Mouse (Mus musculus): Measurements from ENCODE around the gene Cpd. TPM values are rescaled to one million over a fixed set of nuclear protein-coding genes. Genes with fewer than 3 reads are reported as not detected.

Gene Cpd
- total RNA-seq (2015; ENCODE audit: low replicate concordance) (13.4 and 19.6 TPM in 2 replicates), total RNA-seq (2017; ENCODE audit: low replicate concordance) (7.8 and 8.6 TPM in 2 replicates)

DNA sequence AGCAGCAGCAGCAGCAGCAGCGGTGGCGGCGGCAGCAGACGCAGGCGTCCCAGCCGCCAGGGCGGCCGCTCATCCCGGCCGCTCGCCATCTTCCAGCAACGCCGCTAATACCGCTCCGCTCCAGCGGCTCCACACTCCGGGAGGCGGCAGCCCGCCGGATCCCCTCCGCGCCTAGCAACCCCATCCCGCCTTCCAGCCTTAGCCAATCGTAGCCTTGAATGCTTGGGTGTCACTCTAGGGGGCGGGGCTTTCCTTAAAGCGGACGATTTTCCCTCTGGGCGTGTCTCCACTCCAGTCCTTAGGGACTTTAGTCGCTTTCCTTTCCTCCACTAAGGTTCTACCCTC, at the start of gene Cpd:
Cpd (minus strand) TSS at position 141 of the 345 bp plus-strand sequence.
- peak; percentile 97 for ATAC-seq (replicated peaks; ENCODE audit: low FRiP score, poor library complexity, severe bottlenecking)

DNA sequence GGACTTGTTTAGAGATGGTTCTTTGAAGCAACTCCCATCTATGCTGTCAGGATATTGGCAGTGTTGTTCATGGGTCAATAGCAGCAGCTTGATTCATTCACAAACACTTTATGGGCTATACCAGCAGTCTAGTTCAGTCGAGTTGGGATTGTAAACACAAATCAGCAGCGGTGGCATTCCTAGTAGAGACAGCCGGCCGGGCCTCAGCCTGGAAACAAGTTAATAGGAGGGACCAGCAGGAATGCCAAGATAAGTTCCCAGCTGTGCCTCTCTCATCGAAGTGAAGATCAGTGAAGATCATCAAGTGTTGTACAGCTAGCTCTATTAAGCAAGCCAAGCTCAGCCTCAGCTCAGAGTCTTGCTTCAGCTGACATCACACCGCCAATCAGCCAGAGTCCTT, 49.5 kb upstream of the Cpd start:
- ATAC-seq (replicated peaks; ENCODE audit: low FRiP score, poor library complexity, severe bottlenecking), result no peak

DNA sequence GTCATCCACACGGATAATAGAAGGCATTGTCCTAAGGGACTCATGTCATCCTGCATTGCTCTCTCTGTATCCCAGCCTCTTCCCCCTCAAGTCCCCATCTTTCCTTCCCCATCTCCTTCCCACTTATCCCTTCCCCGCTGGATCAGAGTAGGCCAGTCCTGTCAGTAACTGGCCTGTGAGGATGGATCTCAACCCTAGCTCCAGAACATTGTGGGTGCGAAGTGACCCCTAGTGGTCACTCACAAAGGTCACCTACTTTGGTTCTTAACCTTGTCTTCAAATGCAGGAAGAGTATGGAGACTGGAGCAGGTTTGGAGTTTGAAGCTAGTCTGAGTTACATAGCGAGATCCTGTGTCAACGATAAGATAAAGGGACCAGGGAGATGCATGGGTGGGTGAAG, 47.4 kb upstream of the Cpd start:
- no peak for ATAC-seq (replicated peaks; ENCODE audit: low FRiP score, poor library complexity, severe bottlenecking)

DNA sequence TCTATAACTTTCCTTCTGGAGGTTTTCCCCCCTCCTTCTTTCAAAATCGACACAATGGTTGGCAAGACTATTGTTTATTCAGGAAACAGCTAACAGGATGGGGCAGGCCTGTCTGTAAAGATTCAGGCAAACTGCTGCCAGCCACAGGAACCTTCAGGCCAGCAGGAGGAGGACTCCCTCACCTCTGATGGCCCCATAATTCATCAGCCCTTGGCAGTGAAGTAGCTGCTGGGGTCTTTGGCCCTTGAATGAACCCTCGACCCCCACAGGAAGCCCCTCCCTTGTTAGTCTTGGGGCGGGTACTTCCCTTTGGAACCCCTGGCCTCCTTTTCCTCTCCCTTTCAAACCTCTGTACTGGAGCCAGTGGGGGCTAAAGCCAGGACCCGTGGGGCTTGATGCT, 46.8 kb upstream of the Cpd start:
- ATAC-seq (replicated peaks; ENCODE audit: low FRiP score, poor library complexity, severe bottlenecking), result no peak

DNA sequence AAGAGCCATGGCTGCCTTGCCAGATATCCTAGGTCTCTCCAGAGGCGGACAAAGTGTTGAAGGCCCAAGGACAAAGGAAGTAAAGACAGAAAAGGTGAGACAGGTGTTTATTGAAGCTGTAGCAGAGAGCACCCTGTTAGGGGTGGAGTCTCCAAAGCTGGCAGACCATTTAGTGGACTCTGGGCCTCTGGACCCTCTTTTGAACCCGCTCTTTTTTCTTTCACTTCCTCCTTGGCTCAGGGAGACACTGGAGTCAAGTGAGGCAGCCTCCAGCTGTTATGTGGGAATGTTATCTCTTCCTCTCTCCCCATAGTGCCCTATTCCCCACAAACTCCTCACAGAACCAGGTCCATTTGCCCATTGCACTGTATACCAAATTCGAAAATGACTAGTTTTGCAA, 46.2 kb upstream of the Cpd start:
- no peak for ATAC-seq (replicated peaks; ENCODE audit: low FRiP score, poor library complexity, severe bottlenecking)

DNA sequence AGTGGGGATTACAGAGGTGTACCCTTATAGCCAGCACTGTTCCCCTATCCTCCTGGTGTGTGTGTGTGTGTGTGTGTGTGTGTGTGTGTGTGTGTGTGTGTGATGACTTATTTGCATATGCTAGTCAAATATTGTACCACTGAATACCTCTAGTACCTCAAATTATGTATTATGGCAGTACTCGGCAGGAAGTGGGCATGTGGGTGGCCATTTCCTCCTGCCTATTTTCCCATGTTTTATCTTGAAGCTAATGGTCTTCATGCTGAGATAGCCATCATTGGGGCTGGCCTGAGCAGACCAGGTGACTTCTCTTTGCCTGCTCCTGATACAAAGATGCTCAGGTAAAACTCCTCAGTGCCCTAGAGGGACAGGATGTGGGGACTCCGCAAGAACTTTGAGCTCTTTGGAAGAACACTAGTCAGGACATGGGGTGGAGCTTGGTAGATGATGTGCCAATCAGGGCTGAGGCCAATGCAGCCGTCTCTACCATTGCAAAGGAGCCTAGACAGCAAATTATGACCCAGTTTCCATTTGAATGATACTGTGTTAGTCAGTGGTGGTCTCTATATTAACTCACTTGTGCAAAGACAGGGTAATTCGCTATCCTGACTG, 45.0 kb upstream of the Cpd start:
- no peak for ATAC-seq (replicated peaks; ENCODE audit: low FRiP score, poor library complexity, severe bottlenecking)

DNA sequence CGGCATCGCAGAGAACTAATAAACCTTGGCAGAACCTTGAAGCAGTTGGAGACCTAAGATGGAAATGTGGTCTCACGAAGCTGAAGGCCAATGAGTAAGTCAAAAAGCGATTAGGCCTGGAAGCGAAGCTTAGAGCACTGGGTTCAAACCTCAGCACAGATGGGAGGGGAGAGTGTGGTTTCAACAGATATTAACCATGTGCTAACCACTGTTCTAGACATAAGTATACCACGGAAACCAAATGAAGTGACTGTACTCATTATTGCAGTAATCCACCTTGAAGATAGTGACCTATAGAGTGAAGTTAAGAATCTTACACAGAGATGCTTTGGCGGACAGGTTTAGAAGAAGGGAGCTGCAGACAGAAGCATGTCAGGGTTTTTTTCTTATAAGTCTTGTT, 44.4 kb upstream of the Cpd start:
- no peak for ATAC-seq (replicated peaks; ENCODE audit: low FRiP score, poor library complexity, severe bottlenecking)

DNA sequence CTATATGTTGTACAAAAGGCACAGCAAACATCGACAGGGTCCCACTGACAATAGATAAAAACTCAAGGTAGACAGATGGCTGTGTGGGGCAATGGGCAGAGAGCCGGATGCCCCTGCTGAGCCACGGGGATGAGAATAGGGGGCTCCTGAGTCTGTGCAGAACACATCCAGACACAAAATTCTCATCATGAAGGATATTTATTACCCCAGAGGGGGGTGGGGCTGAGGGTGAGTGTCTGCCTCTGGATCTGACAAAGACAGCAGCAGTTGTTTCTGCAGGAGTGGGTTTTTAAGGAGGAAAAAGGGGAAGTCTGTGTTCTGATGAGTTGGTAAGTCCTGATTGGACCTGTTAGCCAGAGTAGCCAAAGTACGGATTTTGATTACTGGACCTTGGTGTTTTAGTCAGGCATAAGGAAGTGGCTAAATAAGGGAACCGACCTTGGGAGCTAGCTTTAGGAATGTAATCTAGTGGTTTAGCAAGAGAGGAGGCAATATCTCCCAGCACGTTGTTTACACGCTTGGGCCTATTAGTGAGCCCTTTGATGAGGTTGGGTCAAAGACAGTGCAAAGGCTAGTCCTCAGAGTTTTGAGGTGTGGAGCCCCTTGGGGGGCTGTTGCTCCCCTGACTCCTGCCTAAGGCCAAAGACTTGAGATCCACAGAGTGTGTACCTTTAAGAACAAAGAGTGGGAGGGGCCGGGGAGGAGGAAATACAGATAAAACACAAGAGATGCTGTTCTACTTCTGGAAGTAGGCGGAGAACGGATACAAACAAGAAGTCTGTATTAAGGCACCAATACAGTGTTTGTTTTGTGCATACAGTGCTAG, 42.7 kb upstream of the Cpd start:
- ATAC-seq (replicated peaks; ENCODE audit: low FRiP score, poor library complexity, severe bottlenecking), result no peak

DNA sequence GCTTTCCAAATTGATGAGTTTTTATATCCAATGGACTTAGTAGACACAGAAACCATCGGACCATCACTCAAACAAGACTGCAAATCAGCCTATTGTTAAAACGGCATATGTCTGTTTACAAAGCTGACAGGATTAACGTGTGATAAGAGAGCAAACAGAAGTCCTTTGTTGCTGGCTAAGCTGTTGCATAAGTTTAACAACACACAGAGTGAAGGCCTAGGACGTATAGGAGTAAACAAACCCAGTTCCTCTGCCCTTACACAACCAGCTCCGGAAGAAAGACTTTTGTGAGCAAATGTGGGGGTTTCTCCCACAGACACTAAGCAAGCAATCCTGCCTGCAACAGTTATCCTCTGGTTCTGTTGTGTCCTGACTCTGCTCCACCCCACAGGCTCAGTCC, 37.6 kb upstream of the Cpd start:
- no peak for ATAC-seq (replicated peaks; ENCODE audit: low FRiP score, poor library complexity, severe bottlenecking)

DNA sequence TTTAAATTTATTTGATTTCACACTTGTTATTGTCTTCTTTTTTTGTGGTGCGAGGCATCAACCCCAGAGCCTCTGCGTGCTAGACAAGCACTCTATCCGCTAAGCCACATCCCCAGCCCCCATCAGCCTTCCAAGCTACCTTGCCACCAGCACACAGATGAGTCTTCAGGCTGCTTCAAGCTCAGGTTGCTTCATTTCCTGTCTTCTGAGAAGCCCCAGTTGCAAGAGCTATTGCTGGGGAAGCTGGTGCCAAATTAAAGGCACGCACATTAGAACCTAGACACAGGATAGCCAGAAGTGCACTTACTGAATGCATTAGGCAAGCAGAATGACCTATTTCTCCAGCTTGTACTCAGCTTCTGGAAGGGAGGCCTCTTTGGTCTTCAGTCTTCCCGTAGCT, 33.0 kb upstream of the Cpd start:
- ATAC-seq (replicated peaks; ENCODE audit: low FRiP score, poor library complexity, severe bottlenecking), result no peak

DNA sequence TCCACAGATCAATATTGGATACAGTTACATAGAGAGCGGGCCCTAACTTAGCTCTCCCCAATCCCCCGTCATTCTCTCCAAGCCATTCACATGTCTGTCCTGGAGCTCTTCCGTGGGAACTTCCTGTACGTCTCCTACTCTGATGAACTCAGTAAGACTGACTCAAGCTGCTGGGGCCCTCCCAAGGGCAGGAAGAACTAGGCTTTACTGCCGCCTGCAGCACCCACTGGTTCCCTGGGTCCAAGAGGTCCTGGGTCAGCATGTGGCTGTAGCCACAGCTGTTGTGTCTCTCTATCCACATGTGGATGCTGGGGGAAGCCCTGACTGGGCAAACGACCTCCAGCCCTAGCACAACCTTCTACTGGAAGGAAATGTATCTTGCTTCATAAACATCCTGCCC, 27.9 kb upstream of the Cpd start:
- ATAC-seq (replicated peaks; ENCODE audit: low FRiP score, poor library complexity, severe bottlenecking), result no peak

DNA sequence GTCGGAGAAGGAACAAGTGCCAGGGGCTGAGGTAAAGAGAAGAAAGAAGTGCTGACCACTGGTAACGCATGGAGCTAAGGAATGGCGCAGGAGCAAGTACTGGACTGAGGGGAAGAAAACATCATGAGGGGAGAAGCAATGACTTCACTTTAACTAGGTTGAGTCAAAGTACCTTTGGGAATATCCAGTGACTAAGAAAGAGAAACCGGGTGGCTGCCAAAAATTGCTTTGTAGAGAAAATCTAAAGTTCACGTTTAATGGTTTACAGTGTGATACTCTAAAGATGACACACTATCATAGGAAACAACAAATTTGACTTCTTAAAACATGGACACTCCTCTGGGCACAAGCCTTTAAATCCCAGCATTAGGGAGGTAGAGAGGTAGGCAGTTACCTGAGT, 27.0 kb upstream of the Cpd start:
- no peak for ATAC-seq (replicated peaks; ENCODE audit: low FRiP score, poor library complexity, severe bottlenecking)

DNA sequence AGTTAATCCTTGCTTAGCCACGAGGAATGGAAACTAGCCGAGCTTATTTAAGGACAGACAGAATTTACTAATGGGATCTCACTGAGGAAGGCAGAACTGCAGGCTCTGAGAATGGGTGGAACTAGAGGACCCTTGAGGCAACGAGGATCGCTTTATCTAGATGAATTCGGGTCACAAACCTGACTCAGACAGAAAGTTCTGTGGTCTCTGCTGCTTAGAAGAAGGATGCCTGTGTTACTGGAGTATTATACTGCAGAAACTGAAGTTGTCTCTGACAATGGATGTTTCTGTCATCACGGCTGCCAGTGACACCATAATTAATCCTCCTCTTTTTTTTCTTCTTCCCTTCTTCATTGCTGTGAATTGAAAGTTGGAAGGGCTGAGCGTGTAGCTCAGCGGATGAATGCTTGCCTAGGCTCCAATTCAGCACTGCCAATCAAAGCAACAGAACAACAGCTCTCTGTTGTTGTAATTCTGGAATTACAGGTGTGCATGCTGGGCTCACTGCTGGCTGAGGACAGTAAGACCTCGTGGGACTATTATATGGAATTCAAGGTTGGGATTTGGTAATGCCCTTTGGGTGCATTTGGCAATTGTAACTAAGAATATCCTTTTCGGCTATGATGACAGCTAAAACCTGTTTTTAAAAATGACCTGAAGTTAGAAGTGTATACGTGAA, 25.9 kb upstream of the Cpd start:
- ATAC-seq (replicated peaks; ENCODE audit: low FRiP score, poor library complexity, severe bottlenecking), result no peak

DNA sequence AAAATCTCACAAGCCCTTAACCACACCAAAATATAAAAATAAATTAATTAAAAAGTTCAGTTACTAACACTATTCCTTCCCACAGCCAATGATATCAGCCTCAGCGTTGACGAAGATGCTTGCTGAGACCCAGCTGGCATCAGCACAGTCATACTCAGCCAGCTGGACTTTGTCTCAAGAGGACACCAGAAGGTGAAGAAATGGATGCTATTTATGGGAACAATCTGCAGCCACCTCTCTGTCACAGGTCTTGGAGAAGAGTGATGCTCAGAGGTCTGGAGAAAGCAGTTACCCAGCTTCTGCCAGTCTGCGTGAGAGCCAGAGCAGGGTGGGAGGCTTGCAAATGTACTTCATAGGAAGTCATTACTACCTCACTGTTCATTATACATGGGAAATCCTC, 14.4 kb upstream of the Cpd start:
- ATAC-seq (replicated peaks; ENCODE audit: low FRiP score, poor library complexity, severe bottlenecking), result no peak

DNA sequence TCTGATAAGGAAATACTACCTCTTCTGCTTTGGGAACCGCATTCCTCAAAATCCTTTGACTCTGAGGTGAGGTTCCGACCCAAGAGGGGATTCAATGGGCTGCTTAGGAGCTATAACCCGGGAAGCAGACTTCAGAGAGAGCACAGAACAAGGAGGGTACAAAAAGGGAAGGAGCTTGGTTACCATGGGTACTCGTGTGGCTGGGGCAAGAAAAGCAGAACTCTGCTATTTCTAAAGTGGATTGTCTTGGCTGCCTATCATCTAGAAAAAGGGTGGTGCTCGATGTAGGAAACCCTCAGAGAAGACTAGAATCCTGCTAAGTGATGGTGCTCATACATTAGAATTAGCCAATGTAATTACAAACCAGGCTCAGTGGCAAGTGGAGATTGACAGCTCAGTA, 12.4 kb upstream of the Cpd start:
- no peak for ATAC-seq (replicated peaks; ENCODE audit: low FRiP score, poor library complexity, severe bottlenecking)

DNA sequence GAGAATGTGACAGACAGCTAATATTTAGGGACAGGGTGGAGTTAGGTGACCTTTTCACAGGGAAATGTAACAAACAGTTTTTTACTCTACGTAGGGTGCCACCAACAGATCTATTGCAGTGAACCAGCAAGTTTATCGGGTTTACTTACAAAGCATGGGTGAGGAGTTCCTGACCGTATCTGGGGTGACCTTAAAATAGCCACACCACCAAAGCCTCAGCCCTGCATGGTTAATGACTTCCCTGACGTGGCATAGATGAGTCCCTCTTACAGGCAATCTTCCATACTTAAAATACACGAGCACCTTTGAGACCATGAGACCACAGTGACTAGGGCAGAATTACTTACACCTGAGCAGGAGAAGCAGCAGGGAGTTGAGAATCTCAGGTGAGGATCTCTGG, 12.0 kb upstream of the Cpd start:
- ATAC-seq (replicated peaks; ENCODE audit: low FRiP score, poor library complexity, severe bottlenecking), result no peak

DNA sequence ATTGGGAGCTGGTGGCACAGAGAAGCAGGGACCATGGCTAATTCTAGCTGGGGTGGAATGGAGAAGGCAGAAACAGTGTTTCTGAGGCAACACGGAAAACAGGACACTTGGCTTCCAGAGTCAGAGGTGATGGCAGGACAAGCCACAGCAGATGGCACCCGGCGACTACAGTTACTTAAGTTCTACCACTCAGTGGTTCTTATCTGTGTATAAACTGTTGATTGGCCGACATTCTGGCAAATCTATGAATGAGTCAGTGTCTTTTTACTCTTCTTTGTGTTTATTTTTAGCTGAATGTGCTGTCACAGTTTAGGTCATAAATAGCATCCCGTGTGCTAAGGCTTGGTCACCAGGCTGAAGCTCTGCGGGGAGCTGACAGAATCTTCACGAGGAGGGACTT, 10.3 kb upstream of the Cpd start:
- no peak for ATAC-seq (replicated peaks; ENCODE audit: low FRiP score, poor library complexity, severe bottlenecking)

DNA sequence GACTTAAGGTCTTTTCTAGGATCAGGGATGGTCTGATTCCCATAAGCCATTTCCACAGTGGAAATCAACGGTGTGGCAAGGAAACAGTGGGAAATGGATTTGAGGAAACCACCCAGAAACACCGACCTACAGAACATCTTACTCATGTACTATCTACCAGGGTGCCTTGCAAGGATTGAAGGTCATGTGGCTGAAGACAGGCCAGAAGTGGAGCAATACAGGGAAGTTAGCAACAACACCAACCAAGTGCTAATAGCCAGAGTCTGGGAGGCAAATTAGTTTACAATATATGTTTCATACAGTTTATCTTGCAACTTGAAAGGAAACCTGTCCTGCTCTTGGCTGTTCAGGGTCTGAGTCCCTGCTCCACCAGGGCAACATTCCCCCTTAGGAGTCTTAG, 9.8 kb upstream of the Cpd start:
- ATAC-seq (replicated peaks; ENCODE audit: low FRiP score, poor library complexity, severe bottlenecking), result no peak

DNA sequence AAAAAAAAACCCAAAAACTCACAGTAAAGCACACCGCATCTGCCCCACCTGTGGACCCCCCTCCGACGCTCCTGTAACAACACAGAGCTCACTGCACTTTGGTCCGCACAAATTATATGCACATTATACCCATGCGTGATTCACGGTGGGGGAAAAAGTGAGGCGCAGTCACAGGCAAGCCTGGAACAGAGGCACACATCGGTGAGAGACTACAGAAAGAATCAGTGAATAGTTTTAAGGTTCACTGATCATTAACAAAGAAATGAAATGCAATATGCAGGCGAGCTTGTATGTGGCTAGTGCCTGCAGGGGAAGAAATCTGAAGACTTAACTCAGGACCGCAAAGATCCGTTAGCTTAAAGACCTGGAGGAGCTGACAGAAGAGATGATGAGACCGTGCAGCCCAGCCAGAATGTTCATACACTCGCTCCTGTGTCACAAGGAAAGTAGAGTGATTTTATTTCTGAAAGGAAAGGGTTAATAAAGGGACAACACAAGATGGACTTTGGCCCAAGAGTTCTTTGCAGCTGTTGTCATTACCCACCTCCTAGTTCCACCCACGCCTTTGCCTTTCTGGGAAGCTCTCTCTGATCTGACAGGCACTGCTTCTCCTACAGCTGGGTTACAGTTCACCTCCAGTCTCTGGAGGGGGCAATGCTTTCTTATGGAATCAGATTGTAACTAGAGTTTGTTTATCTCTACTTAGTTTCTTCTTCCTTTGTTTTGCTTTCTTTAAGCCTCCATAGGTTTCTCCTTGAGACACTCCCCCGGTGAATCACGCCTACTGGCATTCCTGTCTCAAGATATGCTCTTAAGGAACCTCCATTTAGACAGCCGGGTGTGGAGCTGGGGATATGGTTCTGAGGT, 7.9 kb upstream of the Cpd start:
- ATAC-seq (replicated peaks; ENCODE audit: low FRiP score, poor library complexity, severe bottlenecking), result no peak

DNA sequence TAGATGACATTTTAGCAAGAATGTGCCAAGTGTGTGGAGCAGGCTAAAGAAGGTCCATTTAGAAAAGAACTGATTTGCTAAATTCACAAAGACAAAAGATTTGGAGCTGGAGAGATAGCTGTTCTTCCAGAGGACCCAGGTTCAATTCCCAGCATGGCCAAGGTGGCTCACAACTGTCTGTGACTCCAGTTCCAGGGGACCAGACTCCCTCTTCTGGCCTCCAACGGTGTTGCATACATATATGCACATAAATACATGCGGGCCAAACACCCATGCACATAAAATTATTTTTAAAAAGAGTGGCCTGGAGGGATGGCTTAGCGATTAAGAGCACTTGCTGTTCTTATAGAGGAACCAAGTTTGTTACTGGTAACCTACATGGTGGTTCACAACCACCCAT, 4.7 kb upstream of the Cpd start:
- no peak for ATAC-seq (replicated peaks; ENCODE audit: low FRiP score, poor library complexity, severe bottlenecking)
